Mouse (Mus musculus) ES-E14 (cell line): Measurements from ENCODE around the gene Rhou.

Source experiments
- CHD2 ChIP-seq: IDR thresholded peaks from 2 replicates; pipeline ENCODE4 v1.6.1; 2014; ENCODE audit warnings: mild to moderate bottlenecking, low read depth, low read length, inconsistent platforms
- ZC3H11A ChIP-seq: IDR thresholded peaks from 2 replicates; pipeline ENCODE4 v1.6.1; 2012; ENCODE audit warnings: low read depth, mild to moderate bottlenecking, inconsistent platforms, low read length, borderline replicate concordance
- ZNF384 ChIP-seq: IDR thresholded peaks from 2 replicates; pipeline ENCODE4 v1.6.1; 2012; ENCODE audit warnings: low read depth, low read length, inconsistent platforms

DNA sequence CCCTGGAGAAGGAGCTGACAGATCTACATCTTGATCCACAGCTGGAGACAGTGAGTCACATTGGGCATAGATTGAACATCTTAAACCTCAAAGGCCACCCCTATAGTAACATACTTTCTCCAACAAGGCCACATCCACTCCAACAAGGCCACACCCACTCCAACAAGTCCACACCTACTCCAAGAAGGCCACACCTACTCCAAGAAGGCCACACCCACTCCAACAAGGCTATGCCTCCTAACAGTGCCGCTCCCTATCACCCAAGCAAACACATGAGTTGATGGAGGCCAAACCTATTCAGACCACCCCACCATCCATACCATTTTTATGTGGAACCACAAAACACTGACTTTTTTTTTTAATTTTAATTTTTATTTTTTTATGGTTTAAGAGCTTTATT lies 13.1 kb downstream of the Rhou start:
- TF ChIP-seq ZC3H11A: no peak
- no peak for TF ChIP-seq ZNF384
- no peak for TF ChIP-seq CHD2
